Mouse (Mus musculus) lung, adult 2 months (tissue): ENCODE measurements around the gene Dennd1c.

ENCODE experiments used
- CTCF ChIP-seq: fragments of 200-500 bp; IDR thresholded peaks from 2 replicates; pipeline ENCODE4 v1.5.1; 2011; ENCODE audit warnings: mild to moderate bottlenecking, low read length, control low read depth; ENCODE audit not compliant: insufficient read depth
- POLR2A ChIP-seq: fragments of 200-500 bp; IDR thresholded peaks from 2 replicates; pipeline ENCODE4 v1.6.1; 2011; ENCODE audit warnings: low read depth, mild to moderate bottlenecking, control low read depth, low read length, borderline replicate concordance; ENCODE audit errors: extremely low read depth

DNA sequence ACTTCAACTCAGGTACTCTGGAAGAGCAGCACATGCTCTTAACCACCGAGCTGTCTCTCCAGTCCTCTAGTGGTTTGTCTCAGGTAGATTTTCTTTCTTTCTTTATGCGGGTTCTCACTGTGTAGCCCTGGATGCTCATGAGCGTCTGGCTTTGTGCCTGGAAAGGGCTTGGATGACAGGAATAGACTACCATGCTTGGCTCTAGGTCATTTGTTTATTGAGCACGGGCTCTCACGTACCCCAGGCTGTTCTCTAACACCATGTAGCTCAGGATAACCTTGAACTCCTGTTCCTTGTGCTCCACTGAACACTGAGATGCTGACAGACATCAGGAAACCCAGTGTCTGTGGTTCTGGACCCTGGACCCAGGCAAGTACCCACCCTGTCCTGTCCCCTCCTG lies 4.2 kb upstream of the Dennd1c start:
- TF ChIP-seq CTCF, result no peak
- TF ChIP-seq POLR2A, result no peak
